In genomic region chr9:72411746-72412145, GRCm38 (mm10) we compare ENCODE assay signal across 16 mouse cellular contexts. TPM values are rescaled to one million over a fixed set of nuclear protein-coding genes. Genes with fewer than 3 reads are reported as not detected.
DNase-seq lines count a peak whose midpoint lies in the region; ATAC-seq and TF ChIP-seq lines count a peak whose summit lies in the region.
"Had no signal": no experiment of that assay in that cellular context is flagged by ENCODE, and none has a peak within 500 bp of the region (broad histone marks: within the 10 kb centered on the region; RNA-seq: fewer than 3 reads in every experiment).

No protein-coding gene starts in this region.

- DNase-seq in heart, adult 11 months: peak; percentile 64
- peak; percentile 71 for DNase-seq in midbrain, embryonic 11.5 days (ENCODE audit: low spot score, missing footprints)
- no peak for DNase-seq in midbrain, embryonic 10.5 days (ENCODE audit: low spot score)
- peak; percentile 56 for DNase-seq in thymus, postnatal 25 days
- no peak for DNase-seq in heart, adult 9 months (ENCODE audit: low spot score in 2 of 2)
- DNase-seq: kidney, postnatal 10 days; right cerebral cortex, postnatal 14 days had no signal

- H3K9me3 ChIP-seq in heart, embryonic 11.5 days (replicated peaks; ENCODE audit: control insufficient read depth, low read length): no peaks in the 10 kb centered on the region
- no peaks in the 10 kb centered on the region for H3K9me3 ChIP-seq in midbrain, embryonic 11.5 days (ENCODE audit: control insufficient read depth, low read length)
- no peaks in the 10 kb centered on the region for H3K9me3 ChIP-seq in midbrain, embryonic 10.5 days (replicated peaks)
- H3K9me3 ChIP-seq in forebrain, embryonic 15.5 days: no peaks in the 10 kb centered on the region
- H3K9me3 ChIP-seq: heart, embryonic 10.5 days; hindbrain, embryonic 15.5 days; limb, embryonic 15.5 days; neural tube, embryonic 13.5 days; stomach, embryonic 15.5 days had no signal

- no peak overlapping the region for H3K27ac ChIP-seq in heart, embryonic 11.5 days (ENCODE audit: low read depth, low read length)
- H3K27ac ChIP-seq in midbrain, embryonic 11.5 days (ENCODE audit: low read depth, low read length): no peak overlapping the region
- H3K27ac ChIP-seq in midbrain, embryonic 10.5 days (replicated peaks): no peak overlapping the region
- H3K27ac ChIP-seq in bone marrow, adult 2 months (ENCODE audit: control insufficient read depth, insufficient read depth, low read depth, low read length, poor library complexity): no peak overlapping the region
- H3K27ac ChIP-seq in forebrain, embryonic 15.5 days (replicated peaks): no peak overlapping the region
- H3K27ac ChIP-seq: heart, embryonic 10.5 days; hindbrain, embryonic 15.5 days; limb, embryonic 15.5 days; neural tube, embryonic 13.5 days; stomach, embryonic 15.5 days had no signal

- no peaks in the 10 kb centered on the region for H3K36me3 ChIP-seq in heart, embryonic 11.5 days (ENCODE audit: control insufficient read depth, insufficient read depth, low read length)
- no peaks in the 10 kb centered on the region for H3K36me3 ChIP-seq in midbrain, embryonic 11.5 days (ENCODE audit: control insufficient read depth, insufficient read depth, low read length)
- no peaks in the 10 kb centered on the region for H3K36me3 ChIP-seq in midbrain, embryonic 10.5 days
- H3K36me3 ChIP-seq in forebrain, embryonic 15.5 days: no peaks in the 10 kb centered on the region
- H3K36me3 ChIP-seq: heart, embryonic 10.5 days; hindbrain, embryonic 15.5 days; limb, embryonic 15.5 days; neural tube, embryonic 13.5 days; stomach, embryonic 15.5 days had no signal

- peaks cover 5% of the 10 kb centered on the region for H3K4me1 ChIP-seq in heart, embryonic 11.5 days (ENCODE audit: control insufficient read depth, insufficient read depth, low read length)
- no peaks in the 10 kb centered on the region for H3K4me1 ChIP-seq in midbrain, embryonic 11.5 days (ENCODE audit: control insufficient read depth, insufficient read depth, low read length)
- peaks cover 17% of the 10 kb centered on the region for H3K4me1 ChIP-seq in midbrain, embryonic 10.5 days
- H3K4me1 ChIP-seq in bone marrow, adult 2 months (ENCODE audit: control insufficient read depth, insufficient read depth, low read length): no peaks in the 10 kb centered on the region
- peaks cover 3% of the 10 kb centered on the region; the same call in 1 of the 2 replicates for H3K4me1 ChIP-seq in forebrain, embryonic 15.5 days
- H3K4me1 ChIP-seq: limb, embryonic 15.5 days; stomach, embryonic 15.5 days had no signal

- no peaks in the 10 kb centered on the region for H3K27me3 ChIP-seq in heart, embryonic 11.5 days (ENCODE audit: control insufficient read depth, insufficient read depth, low read length)
- no peaks in the 10 kb centered on the region for H3K27me3 ChIP-seq in midbrain, embryonic 11.5 days (ENCODE audit: control insufficient read depth, insufficient read depth, low read length)
- H3K27me3 ChIP-seq in midbrain, embryonic 10.5 days (ENCODE audit: low read depth, poor library complexity, severe bottlenecking): no peaks in the 10 kb centered on the region
- no peaks in the 10 kb centered on the region for H3K27me3 ChIP-seq in forebrain, embryonic 15.5 days
- H3K27me3 ChIP-seq: stomach, embryonic 15.5 days had no signal

- no peak for ATAC-seq in heart, embryonic 11.5 days (replicated peaks; ENCODE audit: insufficient number of reproducible peaks, low FRiP score, low TSS enrichment)
- no peak for ATAC-seq in midbrain, embryonic 11.5 days (ENCODE audit: low FRiP score)
- no peak for ATAC-seq in forebrain, embryonic 15.5 days (replicated peaks)
- ATAC-seq: forebrain, embryonic 16.5 days had no signal

- no peak overlapping the region for H3K9ac ChIP-seq in heart, embryonic 11.5 days (ENCODE audit: low read depth, low read length)
- H3K9ac ChIP-seq in midbrain, embryonic 11.5 days (ENCODE audit: low read length): no peak overlapping the region
- H3K9ac ChIP-seq in forebrain, embryonic 15.5 days (replicated peaks): no peak overlapping the region
- H3K9ac ChIP-seq: hindbrain, embryonic 15.5 days; limb, embryonic 15.5 days; neural tube, embryonic 13.5 days; stomach, embryonic 15.5 days had no signal

- H3K4me2 ChIP-seq in heart, embryonic 11.5 days: no peak overlapping the region
- H3K4me2 ChIP-seq in midbrain, embryonic 11.5 days: no peak overlapping the region
- H3K4me2 ChIP-seq in forebrain, embryonic 15.5 days (replicated peaks): no peak overlapping the region
- H3K4me2 ChIP-seq: hindbrain, embryonic 15.5 days; limb, embryonic 15.5 days; neural tube, embryonic 13.5 days; stomach, embryonic 15.5 days had no signal

- 0 out of 2 replicates have a peak, but pooled peaks have one; percentile 25 for TF ChIP-seq CTCF in bone marrow, adult 2 months (IDR thresholded peaks at IDR 0.05; ENCODE audit: control insufficient read depth, insufficient read depth, low read length)

- 85% methylated on average over 2 of the region's 2 CpGs for WGBS in heart, embryonic 11.5 days (ENCODE audit: insufficient replicate concordance)
- WGBS in midbrain, embryonic 11.5 days: 95% methylated on average over 2 of the region's 2 CpGs
- 90% methylated on average over 2 of the region's 2 CpGs for WGBS in midbrain, embryonic 10.5 days
- WGBS in bone marrow, adult 2 months: 94% methylated on average over 2 of the region's 2 CpGs
- WGBS in forebrain, embryonic 15.5 days: 81% methylated on average over 2 of the region's 2 CpGs

- no peak overlapping the region for H3K4me3 ChIP-seq in heart, embryonic 11.5 days (ENCODE audit: low read depth, low read length)
- H3K4me3 ChIP-seq in midbrain, embryonic 11.5 days (ENCODE audit: low read depth, low read length): no peak overlapping the region
- no peak overlapping the region for H3K4me3 ChIP-seq in midbrain, embryonic 10.5 days
- H3K4me3 ChIP-seq in bone marrow, adult 2 months (replicated peaks; ENCODE audit: control insufficient read depth, low read depth, low read length): no peak overlapping the region
- no peak overlapping the region for H3K4me3 ChIP-seq in forebrain, embryonic 15.5 days
- H3K4me3 ChIP-seq: heart, embryonic 10.5 days; hindbrain, embryonic 15.5 days; limb, embryonic 15.5 days; neural tube, embryonic 13.5 days; stomach, embryonic 15.5 days had no signal

- TF ChIP-seq POLR2A in bone marrow, adult 2 months (IDR thresholded peaks at IDR 0.05; ENCODE audit: borderline replicate concordance, control insufficient read depth, low read depth, low read length): no peak

RNA-seq across cellular contexts. Expression of gene Mns1, which starts 26.1 kb away (rescaled TPM):
- 20.0 and 25.7 TPM in 2 replicates for polyA plus RNA-seq in heart, embryonic 11.5 days (2014; fragmentation: Nextera tagmentation; extraction: Ambion mirVana)
- polyA plus RNA-seq in midbrain, embryonic 11.5 days (2014; fragmentation: Nextera tagmentation; extraction: Ambion mirVana): 48.8 and 57.0 TPM in 2 replicates
- polyA plus RNA-seq in midbrain, embryonic 10.5 days (2016; fragmentation: Nextera tagmentation; extraction: Ambion mirVana): 52.9 and 53.8 TPM in 2 replicates
- polyA plus RNA-seq in bone marrow, adult 2 months (2011; ENCODE audit: insufficient read depth, insufficient read length, low replicate concordance, missing spikeins): 47.2 and 66.3 TPM in 2 replicates
- polyA plus RNA-seq in forebrain, embryonic 15.5 days (2015; fragmentation: Nextera tagmentation; extraction: Ambion mirVana): 14.1 and 15.0 TPM in 2 replicates

Comparison
In these comparisons a context has a peak if more than half of its experiments do, and no peak if none do; other contexts are left out.
1. DNase-seq: peak in heart, adult 11 months (single experiment), midbrain, embryonic 11.5 days (single experiment) and thymus, postnatal 25 days (single experiment); none in midbrain, embryonic 10.5 days (single experiment) and heart, adult 9 months (0 of 2).